Mouse (Mus musculus) thymus, postnatal 10 days (tissue): ENCODE measurements around the gene Ppwd1.
"Not testable (repeated sequence)": the region's sequence is repeated elsewhere in the genome, so short reads cannot be mapped to it uniquely, and the experiment has no call there.

Experiments
- DNase-seq, 2 experiments: peaks; one replicate each; pipeline ENCODE4 v3.0.0; 2021; ENCODE audit warnings: low spot score in 2 of 2

Gene Ppwd1

DNA sequence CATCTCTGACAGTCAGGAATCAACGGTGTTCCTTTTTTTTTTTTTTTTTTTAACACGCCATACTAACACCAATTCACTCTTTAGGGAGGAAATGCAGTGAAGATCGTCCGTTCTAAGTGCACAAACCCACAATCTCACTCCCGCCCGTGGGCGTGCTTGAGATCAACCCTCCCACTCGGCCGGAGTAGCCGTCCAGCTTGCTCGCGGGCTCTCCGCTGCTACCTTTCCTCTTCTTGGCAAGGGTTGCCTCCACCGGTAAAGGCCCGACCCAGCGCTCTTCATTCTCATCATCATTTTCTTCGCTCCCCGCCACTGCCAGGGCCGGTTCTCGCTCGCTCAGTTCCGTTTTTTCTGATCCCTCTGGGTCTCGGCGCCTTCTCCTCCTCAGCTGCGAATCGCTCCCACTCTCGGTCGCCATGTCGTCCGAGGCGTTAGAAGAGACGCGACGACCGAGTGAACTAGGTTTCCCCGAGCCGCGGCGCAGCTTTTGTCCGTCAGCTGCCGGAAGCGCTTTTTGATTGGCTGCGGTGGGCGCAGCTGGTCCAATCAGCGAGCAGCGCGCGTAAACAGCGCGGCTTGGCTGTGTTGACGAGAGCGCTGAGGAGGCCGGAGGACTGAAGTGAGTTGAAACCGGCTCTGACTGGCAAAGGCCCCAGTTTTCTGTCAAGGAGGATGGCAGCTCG is at the start of gene Ppwd1, which contains the start of gene Cenpk:
Gene Ppwd1 (minus strand): TSS at position 460 of the 683 bp plus-strand sequence.
Gene Cenpk (plus strand): TSS at position 228 of the 683 bp plus-strand sequence.
- peak; percentile 92 to 95 for DNase-seq

DNA sequence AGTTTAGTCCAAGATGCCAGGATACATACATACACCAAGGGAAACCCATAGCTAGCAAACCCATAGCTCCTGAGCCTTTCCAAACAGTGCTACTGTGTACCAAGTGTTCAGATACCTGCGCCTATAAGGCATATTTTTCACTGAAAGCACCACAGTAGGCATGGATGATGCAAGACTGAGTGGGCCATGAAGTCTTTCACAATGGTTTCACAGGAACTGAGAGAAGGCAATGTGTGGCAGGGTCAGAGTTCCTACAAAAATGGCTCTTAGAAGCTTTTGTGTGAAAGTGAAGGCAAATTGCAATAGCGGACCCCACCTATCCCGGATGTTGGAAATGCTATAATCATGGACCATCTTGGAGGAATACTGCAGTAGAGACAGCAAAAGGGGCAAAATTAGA is 30.4 kb upstream of the Ppwd1 start:
- no peak for DNase-seq

DNA sequence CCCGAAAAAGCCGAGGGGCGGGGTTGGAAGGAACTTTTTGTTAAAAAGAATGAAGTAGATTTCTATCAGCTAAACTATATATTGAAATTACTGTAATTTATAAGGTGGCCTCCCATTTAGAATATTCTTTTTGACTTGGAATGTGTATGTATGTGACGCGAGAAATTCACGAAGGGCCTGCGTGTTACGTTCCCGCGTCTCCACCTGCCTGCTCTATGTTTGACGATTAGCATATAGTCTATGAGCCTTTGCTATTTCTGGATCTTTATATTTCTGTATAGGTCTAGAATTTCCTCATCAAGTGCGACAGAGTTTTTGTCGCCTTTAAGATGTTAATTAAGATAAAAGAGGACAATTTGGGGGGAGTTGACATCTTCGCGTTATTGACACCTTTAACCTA is 538 bp upstream of the Ppwd1 start:
- no peak for DNase-seq

DNA sequence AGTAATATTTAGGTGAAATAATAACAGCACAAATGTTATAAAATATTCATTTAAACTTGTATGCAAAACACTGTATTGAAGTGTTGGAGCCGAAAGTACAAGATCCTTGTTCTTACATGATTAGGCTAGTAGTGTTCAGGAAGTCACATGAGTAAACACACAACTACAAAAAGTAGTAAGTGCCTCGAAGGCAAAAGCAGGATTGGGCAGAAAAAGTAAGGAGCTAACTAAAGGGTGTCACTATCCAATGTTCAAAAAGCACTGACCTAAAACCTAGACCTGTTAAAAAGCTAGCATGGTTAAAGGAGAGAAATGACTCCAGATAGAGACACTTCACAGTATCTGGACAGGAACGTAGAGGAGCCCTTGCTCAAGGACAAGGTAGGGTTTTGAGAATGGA is 1.2 kb downstream of the Ppwd1 start:
- DNase-seq = no peak

DNA sequence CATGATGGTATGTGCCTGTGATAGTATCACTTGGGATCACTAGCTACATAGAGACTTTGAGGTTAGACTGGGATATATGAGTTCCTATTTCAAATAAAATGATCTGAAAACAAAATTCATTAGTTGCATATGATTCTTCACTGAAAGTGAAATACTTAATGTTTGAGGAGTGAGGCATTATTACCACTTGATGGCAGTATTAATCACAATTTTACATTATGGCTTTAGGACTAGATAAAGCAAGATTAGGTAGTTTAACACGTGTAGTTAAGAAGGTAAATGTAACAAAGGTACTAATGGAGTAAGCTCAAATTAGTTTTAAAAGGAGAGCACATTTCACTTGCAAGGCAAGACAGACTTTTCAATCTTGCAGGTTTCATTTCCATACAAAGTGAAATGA is 24.3 kb downstream of the Ppwd1 start:
- DNase-seq = no peak

DNA sequence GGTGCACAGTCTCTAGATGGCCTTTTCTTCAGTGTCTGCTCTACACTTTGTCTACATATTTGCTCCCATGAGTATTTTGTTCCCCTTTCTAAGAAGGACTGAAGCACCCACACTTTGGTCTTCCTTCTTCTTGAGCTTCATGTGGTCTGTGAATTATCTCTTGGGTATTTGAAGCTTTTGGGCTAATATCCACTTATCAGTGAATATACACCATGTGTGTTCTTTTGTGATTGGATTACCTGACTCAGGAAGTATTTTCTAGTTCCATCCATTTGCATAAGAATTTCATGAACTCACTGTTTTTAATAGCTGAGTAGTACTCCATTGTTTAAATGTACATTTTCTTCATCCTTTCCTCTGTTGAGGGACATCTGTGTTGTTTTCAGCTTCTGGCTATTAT is 32.8 kb downstream of the Ppwd1 start:
- not testable (repeated sequence) for DNase-seq

DNA sequence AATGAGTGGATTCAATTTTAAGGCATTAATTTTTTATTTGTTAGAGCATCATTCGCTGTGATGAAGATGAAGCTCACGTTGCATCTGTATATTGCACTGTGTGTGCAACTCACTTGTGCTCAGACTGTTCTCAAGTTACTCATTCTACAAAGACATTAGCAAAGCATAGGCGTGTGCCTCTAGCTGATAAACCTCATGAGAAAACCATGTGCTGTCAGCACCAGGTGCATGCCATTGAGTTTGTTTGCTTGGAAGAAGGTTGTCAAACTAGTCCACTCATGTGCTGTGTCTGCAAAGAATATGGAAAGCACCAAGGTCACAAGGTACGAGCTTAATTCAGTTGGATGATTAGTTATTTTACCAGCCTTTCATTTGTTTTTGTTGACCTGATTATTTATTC is 41.3 kb downstream of the Ppwd1 start:
- DNase-seq = no peak

DNA sequence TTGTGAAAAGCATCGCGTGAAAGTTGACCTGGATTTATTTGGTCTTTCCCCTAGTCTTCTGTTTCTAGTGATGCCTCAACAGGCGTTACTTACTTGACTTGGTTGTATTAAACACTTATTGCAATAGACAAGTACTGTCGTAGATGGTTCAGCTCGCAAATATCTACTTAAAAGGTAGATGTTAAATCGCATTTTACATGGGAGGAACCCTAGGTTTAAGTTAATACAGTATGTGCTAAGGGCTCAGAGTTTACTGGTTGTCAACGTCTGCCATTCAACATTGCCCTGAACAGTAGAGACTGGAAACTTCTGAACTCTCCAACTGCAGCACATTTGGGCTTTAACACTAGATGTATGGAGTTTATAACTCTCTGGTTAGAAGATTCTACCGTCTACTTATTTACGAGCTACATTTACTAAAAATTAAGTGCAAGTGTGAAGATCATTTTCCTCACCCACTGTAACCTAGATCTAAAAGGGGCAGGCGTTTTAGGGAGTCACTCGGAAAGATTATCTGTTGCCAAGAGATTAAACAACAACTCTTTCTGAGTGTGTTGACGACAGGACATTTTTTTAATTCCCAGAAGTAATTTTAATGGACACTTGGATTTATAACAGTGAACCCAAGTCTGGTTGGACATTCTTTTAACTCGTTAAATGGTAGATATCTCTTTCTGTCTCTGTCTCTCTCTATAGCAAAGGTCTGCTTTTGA is 49.3 kb downstream of the Ppwd1 start:
- no peak for DNase-seq

DNA sequence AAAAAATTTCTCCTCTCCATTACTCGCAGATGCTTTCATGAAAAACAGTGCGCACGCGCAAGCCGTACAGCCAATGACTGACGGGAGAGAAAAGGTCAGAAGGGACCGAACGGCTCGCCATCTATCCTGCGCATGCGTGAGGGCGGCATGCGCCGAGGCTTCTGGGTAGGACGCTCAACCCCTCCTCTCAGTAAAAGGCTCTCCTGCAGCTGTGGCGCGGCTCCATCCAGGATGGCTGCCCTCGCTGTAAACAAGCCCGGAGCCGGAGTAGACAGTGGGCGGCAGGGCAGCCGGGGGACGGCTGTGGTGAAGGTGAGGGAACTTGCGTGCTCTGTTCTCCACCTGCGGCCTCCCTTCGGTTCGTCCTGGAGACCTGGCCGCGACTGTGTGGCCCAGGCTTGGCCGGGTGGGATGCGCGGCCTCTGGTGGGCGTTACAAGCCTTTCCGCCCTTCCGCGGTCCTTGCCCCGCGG is 50.0 kb downstream of the Ppwd1 start, which contains the start of gene Trim23:
Gene Trim23 (plus strand): TSS at position 148 of the 472 bp plus-strand sequence.
- peak; percentile 96 to 97 for DNase-seq

DNA sequence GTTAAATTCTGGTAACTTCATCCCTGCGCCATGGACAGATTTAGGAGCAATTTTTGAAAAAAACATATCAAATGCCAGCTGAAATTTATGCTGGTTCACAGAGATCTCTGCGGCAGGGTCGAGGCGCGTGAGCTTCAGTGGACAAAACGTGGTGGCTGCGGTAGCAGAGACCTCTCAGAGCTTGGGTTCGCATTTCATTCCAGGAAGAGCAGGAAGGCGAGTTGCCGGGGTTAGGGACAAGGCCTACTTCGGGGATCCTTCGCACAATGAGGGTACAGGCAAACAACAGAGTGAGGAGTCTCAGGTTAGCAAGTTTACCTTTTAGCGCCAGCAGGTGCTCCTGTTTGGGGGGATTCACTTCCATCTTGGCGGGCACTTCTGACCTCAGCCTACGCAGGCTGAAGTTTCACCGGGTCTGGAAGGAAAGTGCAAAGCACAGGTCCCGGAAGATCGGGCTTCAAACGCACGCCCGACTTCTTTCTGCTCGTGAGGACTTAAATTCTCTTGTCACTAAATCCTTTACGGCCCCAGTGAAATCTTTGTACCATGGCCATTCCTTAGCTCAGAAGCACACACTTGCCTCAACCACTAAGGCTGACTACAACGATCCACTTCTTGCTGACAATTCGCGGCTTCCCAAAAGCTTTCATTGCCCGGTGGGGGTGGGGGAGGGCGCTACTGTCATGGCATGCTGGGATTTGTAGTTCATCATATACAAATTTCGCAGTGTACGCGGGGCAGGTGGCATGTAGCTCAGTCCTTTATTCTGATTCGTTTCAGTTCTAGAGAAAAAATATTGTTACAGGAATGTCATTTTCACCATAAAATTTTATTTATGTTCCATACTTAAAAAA is 50.6 kb downstream of the Ppwd1 start, which contains the start of gene Trappc13:
Gene Trappc13 (minus strand): TSS at position 674 of the 854 bp plus-strand sequence.
- peak in 1 of 2 experiments; percentile 79 for DNase-seq

DNA sequence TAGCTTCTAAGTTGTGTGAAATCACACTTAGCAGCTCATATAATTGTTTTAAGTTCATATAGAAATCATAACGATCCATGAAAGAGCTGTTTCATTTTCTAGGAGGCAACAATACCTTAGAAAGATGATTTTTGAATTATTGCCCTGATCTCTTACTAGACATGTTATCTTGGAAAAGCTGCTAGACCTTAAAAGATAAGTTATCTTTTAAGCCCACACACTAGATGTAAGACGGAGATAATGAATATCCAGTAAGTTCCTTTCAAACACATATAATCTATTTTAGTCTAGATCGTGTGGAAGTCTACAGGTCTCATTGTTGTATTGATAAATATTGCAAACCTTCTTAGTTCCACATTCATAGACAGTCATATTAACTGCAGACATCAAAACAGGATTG is 51.8 kb downstream of the Ppwd1 start:
- no peak for DNase-seq

DNA sequence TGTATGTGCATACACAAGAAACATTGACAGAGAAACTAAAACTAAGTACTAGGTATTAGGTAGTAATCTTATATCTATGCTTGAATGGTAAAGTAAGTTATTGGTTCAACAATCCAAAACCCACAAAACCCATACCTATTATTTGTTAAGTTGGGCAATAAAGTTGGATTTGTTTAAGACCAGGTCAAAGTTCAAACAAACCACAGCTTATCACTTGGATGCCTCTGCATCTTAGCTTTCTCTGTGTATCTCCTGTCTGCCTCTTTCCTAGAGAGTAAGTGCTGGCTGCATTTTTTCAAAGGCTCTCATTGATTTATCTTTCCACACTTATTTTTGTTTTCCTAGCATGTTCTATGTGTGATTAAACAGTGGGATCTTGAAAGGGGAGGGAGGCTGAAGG is 56.1 kb downstream of the Ppwd1 start:
- DNase-seq = no peak

DNA sequence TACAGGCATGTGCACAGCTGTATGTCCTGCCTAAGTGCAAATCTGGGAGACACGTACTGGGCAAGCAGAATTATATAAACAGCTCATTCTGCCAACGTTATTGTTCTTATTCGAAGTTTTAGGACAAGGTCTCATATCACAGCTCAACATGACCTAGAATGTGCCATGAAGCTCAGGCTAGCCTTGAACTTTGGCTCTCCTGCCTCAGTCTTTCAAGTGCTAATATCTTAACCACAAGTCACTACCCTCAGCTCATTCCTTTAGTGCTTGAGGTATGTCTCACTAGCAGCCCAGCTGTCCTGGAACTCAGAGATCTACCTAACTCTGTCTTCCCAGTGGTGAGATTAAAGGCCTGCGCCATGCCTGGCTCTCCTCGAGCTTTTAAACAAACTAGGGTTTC is 56.9 kb downstream of the Ppwd1 start:
- DNase-seq = no peak

DNA sequence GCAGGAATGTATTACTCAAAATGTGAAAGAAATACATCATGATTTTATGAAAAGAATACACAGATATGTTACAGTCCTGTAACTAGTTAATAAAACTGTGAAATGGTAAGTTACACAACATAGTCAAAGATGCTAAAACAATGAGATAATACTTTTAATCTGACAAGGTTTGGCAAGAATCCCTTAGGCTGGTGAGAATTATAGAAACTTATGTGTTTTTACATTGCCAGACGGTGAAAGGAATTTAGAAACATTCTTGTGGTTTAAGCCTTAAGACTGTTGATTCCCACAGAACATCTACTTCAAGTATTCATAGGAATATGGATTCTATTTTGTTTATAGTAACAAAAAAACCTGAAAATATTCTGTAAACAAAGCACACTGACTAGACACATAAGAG is 73.0 kb downstream of the Ppwd1 start:
- DNase-seq = no peak
